Mouse (Mus musculus) spleen, adult 2 months (tissue): ENCODE measurements around the gene Klhl29.

Experiments used
- CTCF ChIP-seq: fragments of 200-500 bp; IDR thresholded peaks from 2 replicates; pipeline ENCODE4 v1.5.1; 2011; ENCODE audit warnings: mild to moderate bottlenecking, inconsistent platforms; ENCODE audit not compliant: insufficient read depth, insufficient read length, insufficient replicate concordance; ENCODE audit errors: extremely low read depth
- POLR2A ChIP-seq: fragments of 200-500 bp; IDR thresholded peaks from 2 replicates; pipeline ENCODE4 v1.6.1; 2011; ENCODE audit warnings: low read depth, low read length, inconsistent platforms

GRCm38 (mm10) chr12:5319359-5319973 lies 56.0 kb downstream of the Klhl29 start:
- TF ChIP-seq CTCF (no peak), POLR2A (no peak)
